Mouse (Mus musculus): ENCODE data around the gene Asic4.

Gene Asic4

DNA sequence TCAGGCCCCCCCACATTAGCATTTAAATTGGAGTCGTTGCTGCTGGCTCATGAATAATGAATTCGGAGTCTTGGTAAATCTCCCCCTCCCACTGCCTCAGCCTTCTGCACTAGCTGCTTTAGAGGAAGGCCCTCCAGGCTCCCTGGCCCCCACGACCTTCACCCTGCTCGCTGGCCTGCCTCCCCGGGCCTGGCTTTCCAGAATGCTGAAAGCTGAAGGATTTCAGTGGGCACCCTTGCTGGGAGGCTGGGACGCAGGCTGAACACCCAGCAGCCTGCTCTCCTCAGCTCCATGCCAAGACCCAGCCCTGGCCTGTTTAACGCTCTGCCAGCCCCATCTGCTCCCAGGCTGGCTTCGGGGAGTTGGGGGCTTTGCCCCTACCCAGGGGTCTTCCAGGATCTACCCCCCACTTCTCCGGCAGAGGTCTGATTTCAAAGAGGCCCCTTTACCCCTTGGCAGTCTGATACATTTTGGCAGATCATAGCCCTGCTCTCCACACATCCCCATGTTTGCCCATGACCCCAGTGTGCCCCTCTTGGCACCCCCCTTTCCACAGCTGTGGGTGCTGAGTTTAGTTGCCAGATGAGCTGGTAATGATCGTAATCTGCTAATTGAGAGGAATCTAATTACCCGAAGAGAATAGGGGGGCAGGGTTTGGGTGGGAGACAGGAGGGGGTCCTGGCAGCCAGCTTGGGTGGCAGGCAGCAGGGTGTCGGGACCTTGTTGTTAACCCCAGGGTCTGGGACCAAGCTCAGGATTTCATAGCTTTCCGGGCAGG is 6.8 kb upstream of the Asic4 start:
- DNase-seq (ENCODE audit: low spot score), result no peak

DNA sequence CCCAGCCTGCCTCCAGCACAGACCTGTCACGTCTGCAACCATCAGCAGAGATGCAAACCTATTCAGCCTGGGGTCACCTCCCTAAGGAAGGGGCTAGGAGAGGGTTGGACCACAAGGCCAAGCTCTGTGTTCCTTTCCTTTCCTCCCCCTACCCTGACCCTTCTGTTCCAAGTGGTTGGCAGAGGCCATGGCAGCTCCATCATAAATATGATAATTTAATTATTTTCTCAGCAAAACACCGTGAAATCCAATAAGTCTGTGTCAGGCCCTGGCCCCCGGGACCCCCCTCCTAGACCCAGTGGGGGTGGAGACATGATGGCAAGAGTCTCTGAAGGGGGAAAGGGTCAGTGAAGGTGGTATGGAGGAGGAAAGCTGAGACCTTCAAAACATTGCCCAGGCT is 6.0 kb upstream of the Asic4 start:
- no peak for DNase-seq (ENCODE audit: low spot score)

DNA sequence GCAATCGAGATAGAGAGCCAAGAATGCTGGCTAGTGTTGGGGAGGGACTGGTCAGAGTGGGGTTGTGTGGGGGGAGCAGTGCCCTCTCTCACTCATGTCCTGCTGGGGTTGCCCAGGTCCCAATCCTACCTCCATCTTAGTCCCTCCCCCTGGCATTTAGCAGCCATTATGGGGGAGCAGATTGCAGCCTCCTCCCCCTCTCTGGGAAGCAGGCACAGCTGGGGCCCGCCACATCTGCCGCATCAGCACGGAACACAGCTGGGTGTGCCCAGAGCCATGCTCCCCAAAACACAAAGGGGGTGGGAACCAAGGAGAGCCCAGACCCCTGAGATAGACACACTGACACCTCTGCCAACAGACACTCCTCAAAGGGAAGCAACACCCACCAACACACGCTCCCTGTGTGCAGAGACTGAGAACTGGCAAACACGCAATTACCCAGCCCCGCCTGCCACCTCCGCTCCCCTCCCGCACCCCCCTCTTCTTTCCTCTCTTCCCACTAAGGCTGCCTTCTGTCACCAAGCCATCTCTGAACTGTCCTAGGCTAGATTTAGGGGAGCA is 5.0 kb upstream of the Asic4 start:
- no peak for DNase-seq (ENCODE audit: low spot score)

DNA sequence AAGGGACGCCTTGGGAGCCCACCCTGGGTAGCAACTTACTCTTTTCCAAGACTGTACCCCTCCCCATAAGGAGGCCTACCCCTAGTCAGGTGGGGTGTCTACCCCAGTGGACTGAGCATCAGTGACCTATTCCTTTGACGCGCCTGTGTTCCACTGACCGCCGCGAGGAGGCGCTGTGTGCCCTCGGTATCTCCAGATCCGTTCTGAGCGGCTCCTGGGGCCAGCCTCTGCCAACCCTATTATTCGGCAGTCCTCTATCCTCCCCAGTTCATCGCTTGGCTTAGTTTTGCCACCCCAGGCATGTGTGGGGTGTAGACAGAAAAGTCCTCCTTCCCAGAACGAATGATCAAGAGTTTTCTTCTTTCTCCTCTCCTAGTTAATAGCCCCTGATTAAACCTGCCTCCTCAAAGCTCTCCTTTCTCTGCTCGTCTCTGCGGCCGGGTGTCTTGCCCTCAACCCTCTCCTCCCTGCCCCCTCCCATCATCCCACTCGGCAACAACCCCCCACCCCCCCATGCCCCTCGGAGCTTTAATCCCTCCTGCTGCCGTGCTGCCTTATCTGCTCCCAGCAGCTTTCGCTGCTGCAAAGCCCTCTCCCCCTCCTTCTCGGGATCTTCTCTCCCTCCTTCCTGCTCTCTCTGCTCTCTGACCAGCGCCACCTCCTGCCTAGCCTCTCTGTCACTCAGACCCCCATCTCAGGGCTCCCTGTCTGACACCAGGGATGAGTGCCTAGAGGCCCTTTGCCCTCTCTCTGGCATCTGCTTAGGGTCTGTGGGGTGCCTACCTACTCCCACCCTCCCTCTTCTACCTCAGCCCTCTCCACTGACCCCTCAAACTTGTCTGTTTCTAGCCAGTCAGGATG is 4.3 kb upstream of the Asic4 start:
- no peak for DNase-seq (ENCODE audit: low spot score)

DNA sequence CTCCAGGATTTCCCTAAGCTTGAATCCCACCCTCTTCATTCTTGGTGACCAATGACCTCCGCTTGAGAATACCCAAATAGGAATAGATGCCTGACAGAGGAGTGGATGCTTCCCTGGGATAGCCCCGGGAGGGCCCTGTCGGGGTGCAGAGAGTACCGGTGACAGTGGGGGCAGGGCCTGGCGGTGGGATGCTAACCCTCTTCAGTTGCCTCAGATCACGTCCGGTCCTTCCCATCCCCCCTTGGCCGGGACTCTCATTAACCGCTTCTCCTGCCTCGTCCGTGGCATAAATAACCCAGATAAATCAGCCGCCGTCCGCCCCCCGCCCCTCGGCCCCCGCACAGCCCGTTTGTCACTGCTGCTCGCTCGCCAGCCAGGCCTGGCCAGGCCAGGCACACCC is 3.6 kb upstream of the Asic4 start:
- no peak for DNase-seq (ENCODE audit: low spot score)

DNA sequence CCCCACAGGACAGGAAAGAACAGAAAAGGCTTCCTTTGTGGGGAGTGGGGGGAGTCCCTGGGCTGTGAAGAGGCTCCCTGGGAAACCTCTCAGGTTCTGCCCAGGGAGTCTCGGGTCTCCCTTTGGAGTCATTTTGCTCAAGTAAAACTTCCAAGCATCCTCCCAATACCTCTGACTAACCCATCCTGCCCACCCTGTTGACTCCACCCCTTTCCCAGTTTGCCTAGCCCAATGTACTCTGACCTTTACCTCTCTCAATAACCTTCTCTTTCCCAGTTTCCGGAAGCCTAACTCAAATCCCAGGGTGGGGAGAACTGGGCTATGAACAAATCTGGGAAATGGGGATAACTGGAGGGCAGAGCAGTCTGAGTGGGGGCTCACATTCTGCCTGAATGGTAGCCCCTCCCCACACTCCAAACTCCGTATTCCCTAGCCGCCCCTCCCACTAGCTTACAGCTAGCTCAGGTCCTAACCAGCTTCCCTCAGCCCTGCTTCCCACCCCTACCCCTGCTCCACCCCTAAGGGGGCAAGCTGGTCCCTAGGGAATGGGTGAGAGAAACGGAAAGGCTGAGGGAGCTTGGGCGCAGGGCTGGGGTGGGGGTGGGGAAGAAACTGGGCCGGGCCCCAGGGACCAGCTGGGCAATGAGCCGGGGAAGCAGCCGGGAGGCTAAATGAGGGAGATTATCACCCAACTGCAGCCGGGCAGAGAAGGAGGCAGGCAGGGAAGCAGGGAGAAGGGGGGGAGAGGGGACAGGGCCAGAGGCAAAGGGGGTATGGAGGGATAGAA is 2.8 kb upstream of the Asic4 start:
- no peak for DNase-seq (ENCODE audit: low spot score)

DNA sequence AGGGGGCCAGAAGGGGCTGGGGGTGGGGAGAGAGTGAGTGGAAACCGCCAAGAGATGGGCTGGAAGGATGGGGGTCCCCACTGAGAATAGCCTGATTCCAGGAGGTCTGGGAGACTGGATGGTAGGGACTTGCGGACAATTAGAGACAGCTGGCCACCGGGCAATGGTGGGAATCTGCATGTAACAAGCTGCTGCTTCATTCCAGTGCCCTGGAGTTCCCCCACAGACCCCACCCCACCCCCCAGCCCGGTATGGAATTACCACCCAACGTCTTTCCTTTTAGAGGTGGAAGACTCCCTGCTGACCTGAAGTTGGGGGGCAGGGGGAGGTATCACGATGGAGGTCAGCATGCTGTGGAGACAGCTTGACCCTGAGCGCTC is 2.2 kb upstream of the Asic4 start:
- no peak for DNase-seq (ENCODE audit: low spot score)

DNA sequence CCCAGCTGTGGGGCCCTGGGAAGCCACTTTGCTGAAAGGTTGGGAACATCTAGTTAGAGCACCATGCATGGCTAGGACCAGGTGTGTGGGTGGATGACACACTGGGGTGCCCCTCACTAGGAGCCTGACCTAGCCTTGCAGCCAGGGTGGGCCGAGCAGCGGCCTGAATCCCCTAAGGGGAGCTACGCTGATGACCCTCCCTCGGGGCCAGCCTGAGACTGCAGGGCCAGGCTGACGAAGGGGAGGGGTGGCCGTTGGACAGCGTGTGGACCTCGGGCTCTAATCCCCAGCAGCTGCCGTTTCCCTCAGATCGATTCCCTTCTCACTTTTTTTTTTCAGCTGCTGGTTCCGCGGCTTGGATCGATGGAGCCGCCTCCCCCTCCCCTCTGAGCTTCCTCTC is 1.3 kb upstream of the Asic4 start:
- DNase-seq (ENCODE audit: low spot score), result no peak

DNA sequence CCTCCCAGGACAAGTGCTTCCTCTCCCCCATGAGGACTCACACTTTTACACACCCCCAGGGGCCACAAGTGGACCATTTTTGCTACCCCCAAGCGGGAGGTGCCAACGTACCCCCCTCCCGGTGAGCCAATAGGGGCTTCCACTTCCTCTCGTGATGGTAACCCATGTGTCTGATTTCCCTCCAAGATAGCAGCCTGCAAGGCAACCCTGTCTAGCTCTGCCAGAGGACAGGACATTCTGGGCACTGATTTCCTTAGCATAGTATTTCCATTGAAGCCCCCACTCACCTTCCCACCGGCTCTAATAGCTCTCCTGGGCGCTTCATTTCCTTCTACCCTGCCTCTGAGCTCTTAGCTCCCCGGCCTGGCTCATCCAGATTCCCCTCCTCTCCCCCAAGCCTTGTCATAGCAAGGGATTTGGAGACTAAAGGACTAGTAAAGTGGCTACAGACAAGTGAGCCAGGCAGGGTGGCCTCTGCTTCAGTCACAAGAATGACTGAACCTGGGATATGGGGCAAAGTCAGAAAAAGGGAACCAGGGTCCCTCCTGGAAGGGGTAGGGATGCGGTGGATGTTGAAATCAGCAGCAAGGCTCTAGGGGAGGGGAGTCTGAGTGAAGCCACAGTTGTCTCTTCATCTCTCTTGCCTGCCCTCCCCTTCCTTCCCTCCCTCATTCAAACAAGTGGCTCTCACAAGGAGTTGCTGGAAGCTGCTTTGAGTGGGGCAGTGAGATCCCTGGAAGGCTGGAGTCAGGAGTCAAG is 680 bp upstream of the Asic4 start:
- DNase-seq (ENCODE audit: low spot score), result no peak

DNA sequence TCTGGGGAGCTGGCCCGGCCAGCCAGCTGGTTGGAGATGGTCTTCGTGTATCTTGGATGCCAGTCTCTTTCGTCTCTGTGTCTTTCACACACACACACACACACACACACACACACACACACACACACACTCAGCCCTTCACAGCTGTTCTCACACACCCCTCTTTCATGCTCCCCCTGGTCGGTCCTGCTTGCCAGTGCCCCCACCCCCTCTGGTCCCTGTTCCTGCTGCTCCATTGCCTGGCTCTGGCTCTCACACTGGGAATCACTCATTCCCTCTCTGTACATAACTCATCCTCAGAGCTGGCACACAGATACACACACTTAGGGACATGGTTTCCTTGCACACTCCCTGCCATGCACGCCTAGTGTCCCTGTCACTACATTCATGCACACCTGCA is 1.7 kb downstream of the Asic4 start:
- DNase-seq (ENCODE audit: low spot score), result no peak

DNA sequence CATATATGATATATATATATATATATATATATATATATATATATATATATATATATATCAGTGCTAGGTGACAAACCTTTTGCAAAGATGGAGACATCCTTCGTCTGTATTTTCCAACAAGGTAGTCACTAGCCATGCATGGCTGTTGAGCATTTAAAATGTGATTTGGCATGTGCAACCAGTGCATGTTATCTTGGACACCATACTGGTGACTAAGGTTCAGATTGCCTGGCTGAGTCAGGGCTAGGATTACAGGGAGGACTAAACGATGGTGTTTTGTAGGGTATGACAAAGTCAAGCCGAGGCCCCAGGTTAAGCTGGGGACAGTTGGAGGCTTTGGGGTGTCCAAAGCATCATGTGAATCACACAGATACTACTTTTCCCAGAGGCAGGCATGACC is 5.2 kb downstream of the Asic4 start:
- no peak for DNase-seq (ENCODE audit: low spot score)

DNA sequence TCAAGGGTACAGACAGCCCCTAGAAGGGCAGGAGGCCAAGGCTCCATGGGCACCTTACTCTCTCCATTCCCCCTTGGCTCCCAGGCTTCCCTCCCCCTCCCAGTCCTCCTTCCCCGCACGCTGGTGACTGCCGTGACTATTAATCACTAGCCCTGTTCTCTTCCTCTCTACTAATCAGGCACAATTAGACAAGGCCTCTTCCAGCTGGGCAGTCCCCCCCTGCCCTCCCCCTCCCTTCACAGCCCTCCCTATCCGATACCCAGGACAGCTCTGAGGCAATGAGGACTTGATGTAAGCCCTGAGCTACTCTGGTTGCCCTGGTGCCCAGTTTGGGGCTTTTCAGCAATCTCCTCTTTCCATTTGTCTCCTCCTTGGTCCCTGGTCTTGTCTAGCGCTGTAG is 5.7 kb downstream of the Asic4 start:
- no peak for DNase-seq (ENCODE audit: low spot score)

DNA sequence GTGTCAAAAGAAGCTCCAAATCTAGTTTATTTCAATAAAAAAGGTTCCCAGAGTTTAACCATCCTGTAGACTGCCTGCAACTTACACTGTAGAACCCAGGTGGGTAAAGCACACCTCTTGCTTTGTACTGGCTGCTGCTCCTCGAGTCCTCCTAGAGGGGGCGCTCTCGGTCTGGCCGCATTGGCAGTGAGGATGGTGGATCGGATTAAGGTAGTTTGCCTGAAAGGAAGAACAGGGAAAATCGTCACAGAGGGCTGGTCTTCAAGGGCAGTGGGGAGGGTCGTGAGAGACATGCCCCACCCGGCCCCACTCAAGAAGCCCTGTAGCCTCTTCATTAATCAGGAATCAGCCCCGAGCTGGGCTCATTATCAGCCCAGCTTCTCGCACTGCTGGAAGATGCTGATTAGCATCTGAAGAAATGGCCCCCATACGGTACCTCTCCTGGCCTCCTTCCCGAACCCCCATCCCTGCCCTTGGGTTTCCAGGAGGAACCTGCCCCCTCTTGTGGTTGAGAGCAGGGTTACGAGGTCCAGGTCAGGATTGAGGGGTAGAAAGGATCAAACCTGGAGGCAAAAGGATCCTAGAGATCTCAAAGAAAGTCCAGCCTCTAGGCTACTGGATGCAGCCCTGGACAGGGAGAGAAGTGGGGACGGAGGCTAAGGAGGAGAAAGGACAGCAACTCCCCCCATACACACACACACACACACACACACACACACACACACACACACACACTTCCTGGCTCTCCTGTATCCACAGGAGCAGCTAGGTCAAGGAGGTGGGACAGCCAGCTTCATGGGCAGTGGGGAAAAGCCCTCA is 6.7 kb downstream of the Asic4 start:
- no peak for DNase-seq (ENCODE audit: low spot score)

DNA sequence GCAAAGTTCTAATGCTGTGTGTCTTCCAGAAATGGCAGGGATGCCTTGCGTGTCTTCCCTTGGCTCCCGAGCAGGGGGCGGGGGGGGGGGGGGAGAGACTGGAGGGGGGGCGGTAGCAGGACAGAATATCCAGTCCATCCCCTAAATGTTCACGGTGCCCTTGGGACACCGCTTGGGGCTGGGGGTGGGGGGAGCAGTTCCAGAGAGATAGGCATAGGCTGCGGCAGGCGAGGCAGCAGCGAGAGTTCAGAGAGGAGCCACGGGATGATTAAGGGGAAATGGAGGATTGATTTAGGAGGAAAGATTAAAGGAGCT is 7.4 kb downstream of the Asic4 start:
- no peak for DNase-seq (ENCODE audit: low spot score)

DNA sequence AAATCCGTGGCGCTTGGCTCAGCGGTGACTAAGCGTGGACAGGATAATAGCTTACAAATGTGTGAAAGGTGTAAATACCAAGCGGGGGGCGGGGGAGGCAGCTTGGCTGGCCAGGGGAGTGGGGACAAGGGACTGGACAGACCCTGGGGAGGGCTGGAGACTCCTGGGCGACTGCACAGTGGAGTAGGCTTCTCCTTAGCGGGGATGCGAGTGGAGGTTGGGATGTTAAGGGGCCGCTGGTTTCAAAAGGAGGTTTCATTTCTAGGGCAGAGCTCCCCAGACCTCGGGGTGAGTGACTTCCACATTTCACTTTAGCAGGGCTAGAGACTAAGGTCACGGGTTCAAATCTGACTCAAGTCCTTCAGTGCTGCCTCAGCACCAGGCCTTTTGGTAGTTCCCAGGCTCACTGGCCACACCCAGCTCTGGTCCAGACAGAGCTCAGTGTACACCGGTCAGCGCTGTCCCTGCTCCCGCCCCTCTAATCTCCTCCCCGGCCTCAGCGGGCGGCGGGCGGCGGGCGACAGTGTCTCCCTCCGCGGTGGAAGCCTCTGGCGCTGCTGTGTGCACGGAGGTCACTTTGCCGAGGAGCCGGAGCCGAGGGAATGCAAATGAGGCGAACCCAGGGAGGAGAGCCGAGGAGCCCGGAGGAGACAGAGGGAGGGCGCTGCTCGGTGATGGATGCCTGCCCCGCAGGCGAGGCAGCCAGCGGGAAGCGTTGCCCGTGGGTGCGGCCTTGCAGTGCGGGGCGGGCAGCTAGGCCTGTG is 8.0 kb downstream of the Asic4 start:
- DNase-seq (ENCODE audit: low spot score), result no peak

DNA sequence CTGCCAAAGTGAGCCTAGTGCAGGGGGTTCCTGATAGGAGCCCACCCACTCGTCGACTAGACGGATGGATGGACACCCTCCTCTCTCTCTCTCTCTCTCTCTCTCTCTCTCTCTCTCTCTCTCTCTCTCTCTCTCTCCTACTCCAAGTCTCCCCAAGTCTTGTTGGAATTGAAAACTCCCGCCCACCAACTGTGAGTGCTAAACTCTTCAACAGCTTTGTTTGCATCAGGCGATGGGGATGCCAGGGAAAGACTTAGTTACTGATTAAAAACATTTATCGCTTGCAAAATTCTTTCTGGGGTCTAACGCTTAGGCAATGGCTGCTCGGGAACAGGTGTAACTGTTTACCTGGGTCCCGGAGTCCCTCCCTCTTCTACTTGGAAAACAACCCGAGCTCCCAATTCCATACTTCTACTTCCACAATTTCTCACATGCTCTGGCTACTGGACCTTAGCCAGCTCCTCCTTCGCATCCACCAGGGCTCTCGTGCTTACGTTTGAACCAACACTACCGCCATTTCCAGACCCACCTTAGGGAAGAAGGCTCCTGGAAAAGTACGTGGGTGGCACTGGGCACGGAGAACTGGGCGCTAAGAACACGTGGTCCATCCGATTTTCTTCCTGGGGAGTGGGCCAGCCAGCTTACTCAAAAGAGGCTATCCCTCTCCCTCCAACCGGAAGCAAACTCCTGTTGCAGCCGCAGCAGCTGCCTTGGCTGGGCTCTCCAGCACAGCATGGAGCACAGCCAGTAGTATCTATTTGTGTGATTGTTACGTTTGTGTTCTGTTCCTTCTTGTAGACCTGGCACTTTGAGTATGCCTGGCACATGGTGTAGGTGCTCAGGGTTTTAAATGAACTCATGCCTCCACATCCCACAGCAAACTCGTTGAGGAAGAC is 8.8 kb downstream of the Asic4 start:
- DNase-seq (ENCODE audit: low spot score), result no peak

DNA sequence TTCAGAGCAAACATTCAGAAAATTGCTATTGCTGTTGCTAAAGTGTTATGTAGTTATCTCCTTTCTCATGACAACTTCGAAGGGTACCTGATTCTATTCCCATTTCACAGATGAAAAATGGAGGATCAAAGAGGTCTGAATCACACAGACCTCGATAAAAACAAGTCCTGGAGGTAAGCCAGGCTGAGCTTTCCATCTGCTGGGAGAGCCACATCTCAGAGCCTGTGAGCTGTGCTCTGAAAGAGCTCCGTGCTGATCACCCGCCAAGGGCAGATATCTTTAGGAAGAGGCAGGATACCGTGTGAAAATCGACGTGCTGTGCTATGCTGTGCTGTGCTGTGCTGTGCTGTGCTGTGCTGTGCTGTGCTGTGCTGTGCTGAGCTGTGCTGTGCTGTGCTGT is 10.1 kb downstream of the Asic4 start:
- no peak for DNase-seq (ENCODE audit: low spot score)

DNA sequence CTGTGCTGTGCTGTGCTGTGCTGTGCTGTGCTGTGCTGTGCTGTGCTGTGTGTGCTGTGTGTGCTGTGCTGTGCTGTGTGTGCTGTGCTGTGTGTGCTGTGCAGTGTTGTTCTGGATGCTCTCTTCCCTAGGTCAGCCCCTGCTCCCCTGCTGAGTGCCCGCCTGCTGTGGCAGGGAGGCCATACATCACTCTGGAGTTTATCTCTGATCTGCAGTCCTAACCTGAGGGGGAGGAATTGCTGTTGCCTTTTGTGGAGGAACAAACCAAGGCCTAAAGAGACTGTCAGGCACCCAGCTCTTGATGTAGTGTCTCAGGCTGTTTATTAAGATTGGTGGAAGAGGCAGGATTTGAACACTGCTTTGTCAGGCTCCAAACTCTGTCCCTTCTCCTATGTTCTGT is 12.4 kb downstream of the Asic4 start:
- DNase-seq (ENCODE audit: low spot score), result no peak

DNA sequence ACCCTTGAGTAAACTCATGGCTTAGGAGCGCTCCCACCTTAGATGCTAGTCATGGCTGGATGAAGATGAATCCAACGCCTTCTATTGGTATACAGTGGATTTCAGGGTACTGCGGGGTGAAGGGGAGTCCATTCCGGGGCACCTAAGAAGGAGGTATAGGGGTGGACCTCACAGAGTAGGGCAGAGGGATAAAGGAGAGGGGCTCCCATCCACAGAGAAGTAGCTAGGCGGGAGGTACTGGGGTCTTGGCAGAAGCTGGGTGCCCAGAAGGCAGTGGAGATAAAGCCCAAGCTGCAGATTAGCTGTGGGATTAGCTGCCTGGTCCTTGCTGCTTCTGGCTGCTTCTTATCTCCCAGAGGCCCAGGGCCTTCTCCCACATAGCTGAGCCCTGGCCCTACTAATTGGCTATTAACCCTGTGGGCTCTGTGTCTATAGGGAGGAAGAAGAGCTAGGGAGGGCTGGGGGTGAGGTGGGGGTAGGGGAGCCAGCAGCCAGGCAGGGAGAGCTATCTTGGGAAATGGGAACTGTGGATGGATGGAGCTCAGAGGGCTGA is 13.5 kb downstream of the Asic4 start:
- DNase-seq (ENCODE audit: low spot score), result no peak

All from left cerebral cortex, adult 11 months (tissue).